Mouse (Mus musculus): ENCODE results near the gene Cyp2d22.

- TF ChIP-seq CTCF (IDR thresholded peaks at IDR 0.05; ENCODE audit: control insufficient read depth, insufficient read depth, low read length) (no peak), POLR2A (IDR thresholded peaks at IDR 0.05; ENCODE audit: borderline replicate concordance, control insufficient read depth, low read depth, low read length) (no peak)
These were observed 21.5 kb upstream of the Cyp2d22 start for GRCm38 (mm10) chr15:82401516-82401915.

Measured in bone marrow, adult 2 months (tissue).